Mouse (Mus musculus) CH12F3 (cell line): ENCODE data around the gene Coq5.
"Not testable (repeated sequence)": the region's sequence is repeated elsewhere in the genome, so short reads cannot be mapped to it uniquely, and the experiment has no call there.

Experiments
- in situ Hi-C: fragments of 300-500 bp; cut with MboI; formaldehyde crosslinking; loops from 2 replicates; pipeline ENCODE4 v1.14.3; 2020; ENCODE audit warnings: low sequenced_read_pairs

The Coq5 gene

DNA sequence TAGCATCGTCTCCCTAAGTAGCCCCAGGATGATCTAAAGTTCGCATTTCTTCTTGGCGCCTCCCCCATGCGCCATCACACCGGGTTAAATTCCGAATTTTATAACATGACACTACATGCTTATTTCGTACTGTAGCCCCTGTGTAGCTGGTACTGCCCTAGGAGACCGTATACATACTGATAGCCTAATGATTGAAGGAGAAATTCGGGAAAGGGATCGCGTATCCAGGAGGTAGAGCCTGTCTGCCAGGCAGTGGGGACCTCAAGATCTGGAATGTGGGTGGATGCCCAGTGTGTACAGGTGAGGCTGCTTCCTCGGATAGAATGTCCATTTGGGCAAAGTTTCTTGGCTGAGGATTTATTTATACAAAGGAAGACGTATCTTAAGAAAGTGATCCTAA, 22.1 kb downstream of the Coq5 start:
- in situ Hi-C loops = no loop called here

DNA sequence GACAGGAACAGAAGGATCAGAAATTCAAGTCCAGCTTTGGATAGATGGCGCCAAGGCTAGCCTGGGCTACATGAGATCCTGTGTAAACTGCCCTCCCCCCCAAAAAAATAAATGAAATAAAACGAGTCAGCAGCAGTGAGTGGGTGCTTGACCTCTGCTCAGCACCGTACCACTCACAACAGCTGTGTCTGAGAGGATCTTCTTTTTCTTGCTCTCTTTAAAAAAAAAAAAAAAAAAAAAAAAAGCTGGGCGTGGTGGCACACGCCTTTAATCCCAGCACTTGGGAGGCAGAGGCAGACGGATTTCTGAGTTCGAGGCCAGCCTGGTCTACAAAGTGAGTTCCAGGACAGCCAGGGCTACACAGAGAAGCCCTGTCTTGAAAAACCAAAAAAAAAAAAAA, 22.7 kb downstream of the Coq5 start:
- in situ Hi-C loops = not testable (repeated sequence)

DNA sequence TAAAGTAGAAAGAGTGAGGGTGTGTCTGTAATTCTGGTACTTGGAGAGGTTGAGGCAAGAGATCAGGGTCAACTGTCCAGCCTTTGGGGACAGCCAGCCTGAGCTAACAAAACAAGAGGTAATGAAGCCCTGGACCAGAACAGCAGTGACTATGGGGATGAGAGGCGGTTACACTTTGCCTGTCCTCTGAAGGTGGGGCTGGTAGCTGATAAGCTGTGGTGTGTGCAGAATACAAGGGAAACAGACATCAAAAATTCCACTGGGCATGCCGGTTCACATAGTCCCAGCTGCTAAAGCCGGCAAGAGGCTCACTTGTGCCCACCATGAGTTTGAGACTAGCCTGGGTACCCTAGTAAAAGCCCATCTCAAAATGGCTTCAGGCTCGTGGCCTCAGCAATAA, 32.9 kb downstream of the Coq5 start:
- in situ Hi-C loops = no loop called here

DNA sequence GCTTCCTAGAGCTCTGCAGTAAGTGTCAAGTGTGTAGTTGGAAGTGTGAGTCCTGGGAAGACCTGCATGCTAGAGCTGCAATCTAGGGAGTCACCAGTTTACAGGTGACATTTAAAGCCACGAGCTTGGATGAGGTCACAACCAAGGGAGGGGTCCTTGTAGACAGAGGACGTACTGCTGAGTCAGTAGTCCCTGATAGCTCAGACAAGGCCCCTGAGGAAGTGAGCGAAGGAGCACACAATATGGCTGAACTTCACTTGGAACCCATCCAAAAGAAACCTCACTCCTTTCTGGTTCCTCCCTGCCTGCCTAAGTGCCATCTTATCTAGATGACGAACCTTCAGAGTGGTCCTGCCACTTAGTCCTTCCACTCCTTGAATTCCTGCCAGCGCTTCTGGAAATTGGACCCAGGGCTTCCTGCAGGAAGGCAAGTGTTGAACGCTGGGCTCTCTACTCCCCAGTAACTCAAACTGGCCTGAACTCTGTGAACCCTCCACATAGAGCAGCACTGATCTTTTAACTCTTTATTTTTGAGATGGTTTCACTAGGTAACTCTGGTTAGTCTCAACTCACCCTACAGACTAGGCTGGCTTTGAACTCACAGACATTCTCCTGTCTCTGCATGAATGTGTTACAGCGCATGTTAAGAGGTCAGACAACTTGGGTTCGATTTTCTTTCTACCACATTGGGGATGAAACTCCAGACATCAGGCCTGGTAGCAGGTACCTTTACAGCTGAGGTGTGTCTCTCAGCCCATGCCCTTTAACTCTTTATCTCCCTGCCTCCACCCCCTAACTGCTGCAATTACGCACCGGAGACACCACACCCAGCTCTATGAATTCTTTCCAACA, 33.6 kb downstream of the Coq5 start:
- in situ Hi-C loops = no loop called here

DNA sequence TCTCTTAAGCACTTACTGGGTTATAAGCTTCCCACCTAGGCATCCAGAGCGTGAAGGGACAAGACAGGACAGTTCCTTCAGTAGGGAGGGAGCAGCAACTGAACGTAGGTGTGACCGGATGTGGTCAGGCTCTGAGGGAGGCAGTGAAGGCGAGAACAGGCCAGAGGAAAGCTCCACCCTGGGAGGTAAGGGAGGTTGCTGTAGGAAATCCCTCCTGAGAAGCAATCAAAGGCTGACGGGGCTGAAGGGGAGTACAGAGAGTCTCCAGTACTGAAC, 34.1 kb downstream of the Coq5 start:
- in situ Hi-C loops = no loop called here

DNA sequence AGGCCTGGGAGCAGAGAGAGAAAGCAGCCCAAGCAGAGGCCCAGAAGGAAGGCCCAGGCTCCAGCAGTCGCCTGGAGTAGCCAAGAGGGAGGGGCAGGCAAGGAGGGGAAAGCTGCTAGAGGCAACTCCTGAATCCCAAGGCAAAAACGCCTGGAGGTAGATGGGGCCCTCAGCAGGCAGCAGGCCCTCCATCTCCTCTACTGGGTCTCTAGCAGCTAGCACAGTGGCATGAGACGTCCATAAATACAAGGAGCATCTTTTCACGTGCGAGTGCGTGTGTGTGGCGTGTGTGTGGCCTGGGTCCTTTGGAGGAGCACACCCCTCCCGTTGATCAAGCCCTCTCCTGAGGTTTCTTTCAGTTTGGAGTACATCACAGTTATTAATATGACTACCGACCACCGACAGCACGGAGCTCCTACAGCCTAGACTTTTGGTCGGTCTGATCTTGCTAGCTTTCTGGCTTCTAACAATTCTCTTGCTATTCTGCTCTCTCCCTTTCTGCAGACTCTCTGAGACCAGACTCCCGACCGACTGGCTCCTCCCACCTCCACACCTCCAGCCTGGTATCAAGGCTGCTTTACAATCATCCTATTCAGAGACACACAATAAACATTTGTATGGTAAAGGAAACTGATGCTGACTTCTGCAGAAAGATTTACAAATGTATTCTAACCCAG, 37.6 kb downstream of the Coq5 start:
- in situ Hi-C loops = no loop called here

DNA sequence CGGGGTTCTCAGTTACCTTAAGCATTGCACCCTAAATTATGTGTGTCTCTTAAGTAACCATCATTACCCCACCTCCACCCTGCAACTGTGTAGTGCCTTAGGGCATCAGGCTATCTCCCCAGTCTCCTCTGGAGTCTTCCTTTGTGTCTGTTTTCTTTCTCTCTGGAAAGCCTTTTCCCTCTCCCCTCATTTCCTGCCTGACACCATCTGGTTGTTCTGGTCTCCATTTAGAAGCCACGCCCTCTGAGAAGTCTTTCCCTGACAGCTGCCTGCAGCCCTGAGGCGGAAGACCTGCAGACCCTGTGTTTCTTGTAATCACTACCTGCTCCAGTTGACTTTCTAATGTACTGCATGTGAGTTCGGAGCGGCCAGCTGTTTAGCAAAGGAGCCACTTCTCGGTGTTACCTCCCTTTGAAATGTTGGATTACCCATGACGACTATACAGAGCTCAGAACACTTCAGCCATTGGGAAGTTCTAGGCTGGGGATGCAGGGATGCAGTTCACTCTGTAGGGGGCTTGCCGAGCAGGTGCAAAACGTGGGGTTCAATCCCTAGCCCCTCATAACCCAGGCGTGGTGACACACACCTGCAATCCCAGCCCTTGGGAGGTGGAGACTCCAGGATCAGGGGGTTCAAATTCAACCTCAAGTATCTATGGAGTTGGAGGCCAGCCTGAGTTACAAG, 38.3 kb downstream of the Coq5 start:
- in situ Hi-C loops = no loop called here

DNA sequence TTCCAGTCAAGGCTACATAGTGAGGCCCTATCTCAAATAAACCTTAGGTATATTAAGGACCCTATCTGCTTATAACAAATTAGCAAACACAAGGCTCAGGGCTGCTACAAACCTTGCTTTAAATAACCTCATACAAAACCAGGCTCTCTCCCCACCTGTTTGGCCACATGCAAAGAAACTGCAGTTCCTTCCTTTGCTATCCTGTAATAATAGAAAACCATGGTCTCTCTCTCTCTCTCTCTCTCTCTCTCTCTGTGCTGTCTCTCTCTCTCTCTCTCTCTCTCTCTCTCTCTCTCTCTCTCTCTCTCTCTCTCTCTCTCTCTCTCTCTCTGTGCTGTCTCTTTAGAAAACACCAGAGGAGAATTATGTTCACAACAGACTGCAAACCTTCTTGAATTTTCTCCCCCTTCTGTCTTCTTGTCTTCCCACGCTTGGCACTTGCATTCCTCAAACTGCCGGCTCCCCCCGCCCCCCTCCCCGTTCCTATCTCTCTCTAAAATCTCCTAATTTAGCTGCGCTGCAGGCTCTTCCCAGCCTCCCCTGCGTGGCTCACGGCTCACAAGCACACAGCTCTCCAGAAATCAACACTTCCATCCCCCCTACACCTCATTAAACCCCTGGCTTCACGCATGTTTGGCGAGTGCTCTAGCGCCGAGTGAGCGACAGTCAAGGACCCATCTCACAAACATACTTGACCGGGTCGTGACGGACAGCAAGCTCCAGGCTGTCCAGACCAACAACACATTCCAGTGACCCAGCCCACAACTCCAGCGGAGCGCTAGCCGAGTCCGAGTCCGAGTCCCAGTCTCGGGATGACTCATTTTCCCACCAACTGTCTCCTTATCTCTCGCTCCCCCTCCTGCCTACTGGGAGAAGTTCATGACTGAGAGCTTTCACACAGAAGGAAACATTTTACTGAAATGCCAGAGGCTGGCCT, 39.8 kb downstream of the Coq5 start:
- in situ Hi-C loops = no loop called here

DNA sequence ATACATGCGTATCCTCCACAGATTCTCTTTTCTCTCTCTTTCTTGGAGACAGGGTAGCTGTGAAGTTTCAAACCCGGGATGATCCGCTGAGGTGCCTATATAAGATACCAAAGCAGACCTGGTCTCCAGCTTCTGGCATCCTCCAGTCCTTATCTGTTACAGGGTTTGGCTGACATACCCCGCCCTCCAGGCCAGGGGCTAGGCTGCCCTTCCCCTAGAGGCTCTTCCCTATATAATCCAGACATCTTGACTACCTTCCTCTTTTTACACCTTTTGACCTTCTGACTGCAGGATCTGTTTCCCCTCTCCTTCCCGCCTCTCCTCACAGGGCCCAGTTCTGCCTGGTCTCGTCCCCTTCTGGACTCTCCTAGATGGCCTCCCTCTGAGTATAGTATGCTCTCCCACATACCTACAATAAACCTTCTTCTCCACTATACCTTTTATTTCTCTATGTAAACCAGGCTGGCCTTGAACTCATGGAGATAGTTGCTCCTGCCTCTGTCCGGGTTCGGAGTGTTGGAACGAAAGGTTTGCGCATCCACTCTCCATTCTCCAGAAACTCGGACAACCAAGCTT, 46.9 kb downstream of the Coq5 start:
- in situ Hi-C loops = no loop called here

DNA sequence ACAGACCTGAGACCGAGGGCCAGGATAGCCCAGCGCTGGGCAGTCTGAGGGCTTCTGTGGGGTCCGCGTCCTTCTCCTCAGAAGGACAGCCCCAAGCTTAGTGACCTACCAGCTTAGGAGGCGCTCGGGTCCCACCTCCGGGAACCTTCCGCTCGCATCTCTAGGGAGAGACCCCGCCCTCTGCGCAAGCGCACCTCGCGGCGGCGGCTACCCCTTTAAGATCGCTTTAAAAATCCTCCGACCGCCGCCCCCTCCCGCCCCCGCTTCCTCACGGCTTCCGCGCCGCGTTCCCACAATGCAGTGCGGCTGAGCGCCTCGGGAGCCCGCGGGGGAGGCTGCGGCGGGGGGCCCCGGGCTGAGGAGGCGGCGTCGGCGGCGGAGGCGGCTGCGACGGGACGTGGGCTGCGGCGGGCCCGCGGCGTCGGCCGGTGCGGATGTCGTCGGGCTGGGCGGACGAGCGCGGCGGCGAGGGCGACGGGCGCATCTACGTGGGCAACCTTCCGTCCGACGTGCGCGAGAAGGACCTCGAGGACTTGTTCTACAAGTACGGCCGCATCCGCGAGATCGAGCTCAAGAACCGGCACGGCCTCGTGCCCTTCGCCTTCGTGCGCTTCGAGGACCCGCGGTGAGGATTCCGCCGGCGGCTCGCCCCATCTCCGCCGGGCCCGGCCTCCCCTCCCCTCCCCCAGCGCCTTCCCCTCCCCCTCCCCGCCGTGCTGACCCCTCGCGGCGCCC, 47.6 kb downstream of the Coq5 start, which contains the start of gene Srsf9:
Srsf9 (plus strand) TSS at position 303 of the 735 bp plus-strand sequence.
- in situ Hi-C loops = no loop called here

DNA sequence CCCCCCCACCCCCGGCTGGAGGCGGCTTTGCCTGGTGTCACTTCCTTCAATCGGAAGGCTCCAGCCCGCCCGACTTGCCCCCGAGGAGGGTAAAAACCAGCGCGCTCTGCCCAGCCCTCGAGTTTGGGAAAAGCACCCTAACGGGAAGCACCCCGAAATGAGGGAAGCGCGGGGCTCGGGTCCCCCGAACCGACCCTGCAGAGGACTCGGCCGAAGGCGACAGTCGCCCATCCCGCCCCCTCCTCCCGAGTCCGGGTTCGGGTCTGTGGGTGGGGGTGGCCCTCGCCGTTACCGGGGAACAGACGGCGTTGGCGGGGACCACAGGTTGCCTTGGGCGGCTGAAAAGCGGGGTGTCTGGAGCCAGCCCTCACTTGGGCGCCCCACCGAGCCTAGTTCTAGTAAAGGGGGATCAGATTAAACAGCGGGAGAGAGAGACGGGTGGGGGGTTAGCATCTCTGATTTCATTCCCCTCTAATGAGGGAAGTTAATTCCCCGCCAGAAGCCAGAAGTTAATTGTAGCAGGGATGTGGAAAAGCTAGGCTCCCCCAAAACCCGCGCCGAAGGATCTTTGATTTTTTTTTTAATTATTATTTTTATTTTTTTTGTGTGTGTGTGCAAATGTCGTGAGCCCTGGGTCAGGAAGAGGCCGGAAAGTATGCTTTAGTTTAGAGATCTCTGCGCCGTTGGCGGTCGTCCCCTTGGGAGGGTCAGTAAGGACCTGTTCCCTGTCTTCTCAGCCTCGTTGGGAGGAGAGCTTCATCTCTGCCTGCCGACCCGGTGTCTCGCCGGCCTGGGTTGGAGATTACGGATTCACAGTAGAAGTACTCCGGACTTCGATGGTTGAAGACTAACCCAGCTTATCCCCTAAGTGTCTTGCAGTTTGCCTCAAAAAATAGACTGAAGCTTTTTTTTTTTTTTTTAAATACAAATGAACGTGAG, 48.4 kb downstream of the Coq5 start:
- in situ Hi-C loops = no loop called here

DNA sequence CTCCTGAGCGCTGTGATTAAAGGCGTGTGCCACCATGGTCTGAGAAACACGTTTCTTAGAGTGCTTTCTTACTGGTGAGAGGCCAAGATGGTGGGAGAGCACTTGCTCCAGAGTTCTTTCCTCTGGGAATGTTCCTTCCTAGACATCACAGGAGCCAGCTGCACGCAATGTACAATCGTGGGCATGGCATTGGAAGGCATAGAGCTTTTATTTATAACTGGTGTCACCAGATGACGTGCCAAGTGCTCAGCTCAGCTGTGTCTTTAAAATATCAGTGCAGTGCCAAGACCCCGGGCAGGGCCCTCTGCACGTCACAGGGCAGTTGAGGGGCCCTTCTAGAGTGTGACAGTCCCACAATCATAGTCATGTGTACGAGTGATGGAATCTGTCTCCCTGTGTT, 51.5 kb downstream of the Coq5 start:
- in situ Hi-C loops = no loop called here

DNA sequence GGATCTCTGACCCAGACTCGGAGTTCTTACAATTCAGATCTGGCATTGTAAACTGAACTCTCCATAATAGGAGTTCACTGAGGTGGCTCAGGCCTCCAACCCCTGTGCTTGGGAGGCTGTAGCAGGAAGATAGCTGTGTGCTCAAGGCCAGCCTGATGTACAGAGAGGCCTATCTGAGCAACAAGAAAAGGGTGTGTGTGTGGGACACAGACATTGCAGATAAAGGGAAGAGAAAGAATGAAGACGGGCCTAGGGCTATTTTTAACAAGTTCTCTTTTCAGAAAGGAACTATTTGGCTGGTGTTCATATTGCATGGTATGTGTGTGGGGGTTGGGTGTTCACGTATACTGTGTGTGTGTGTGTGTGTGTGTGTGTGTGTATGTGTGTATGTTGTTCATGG, 54.2 kb downstream of the Coq5 start:
- in situ Hi-C loops = no loop called here

DNA sequence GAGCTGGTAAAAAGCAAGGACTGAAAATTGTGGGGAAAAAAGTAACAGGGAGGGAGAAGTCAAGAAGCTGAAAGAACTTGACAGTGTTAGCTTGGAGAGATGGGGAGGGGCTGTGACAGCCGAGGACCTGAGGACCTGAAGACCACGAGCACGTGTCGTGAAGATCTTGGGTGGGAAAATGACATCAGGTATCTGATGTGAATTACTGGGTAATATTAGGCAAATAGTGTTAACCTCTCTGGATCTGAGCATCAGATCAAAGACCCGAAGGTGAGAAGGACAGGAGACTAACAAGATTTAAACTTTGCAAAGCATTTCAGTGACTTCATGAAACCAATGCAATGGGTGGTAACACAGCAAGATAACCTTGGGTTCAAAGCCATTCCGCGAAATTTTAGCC, 60.5 kb downstream of the Coq5 start:
- in situ Hi-C loops = no loop called here

DNA sequence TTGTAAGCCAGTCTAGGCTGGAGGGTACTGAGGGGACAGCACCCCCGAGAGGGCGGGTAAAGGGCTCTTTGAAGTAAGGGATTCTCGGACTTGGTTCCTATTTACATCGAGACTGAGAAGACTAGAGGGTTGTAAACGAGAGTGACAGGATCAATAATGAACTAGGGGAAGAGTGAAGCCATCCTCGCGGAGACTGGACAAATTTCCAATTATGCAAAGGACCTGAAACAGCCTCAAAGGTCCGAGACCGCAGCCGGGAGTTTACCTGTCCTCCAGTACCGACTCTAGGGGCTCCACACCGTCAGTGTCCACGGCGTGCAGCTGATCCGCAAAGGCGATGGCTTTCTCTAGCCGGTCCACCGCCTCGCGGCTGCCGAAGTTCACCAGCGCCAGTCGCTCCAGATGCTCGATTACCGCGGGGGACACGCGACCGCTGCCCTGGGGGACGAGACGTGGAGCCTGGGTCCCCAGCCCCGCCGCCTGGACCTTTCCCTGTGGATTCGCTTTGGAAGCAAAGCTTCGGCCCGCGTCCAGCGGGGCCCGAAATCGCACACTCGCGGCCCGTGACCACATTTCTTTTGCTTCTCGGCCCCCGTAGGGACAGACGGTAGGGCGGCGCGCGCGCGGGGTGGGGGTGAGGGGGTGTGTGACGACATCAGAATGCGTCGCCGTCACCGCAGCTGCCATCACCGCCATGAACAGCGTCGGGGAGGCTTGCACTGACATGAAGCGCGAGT, 61.3 kb downstream of the Coq5 start, which contains the start of the genes Gatc and Triap1:
Gatc (minus strand) TSS at position 602 of the 737 bp plus-strand sequence.
Triap1 (plus strand) TSS at position 649 of the 737 bp plus-strand sequence.
- in situ Hi-C loops = no loop called here

DNA sequence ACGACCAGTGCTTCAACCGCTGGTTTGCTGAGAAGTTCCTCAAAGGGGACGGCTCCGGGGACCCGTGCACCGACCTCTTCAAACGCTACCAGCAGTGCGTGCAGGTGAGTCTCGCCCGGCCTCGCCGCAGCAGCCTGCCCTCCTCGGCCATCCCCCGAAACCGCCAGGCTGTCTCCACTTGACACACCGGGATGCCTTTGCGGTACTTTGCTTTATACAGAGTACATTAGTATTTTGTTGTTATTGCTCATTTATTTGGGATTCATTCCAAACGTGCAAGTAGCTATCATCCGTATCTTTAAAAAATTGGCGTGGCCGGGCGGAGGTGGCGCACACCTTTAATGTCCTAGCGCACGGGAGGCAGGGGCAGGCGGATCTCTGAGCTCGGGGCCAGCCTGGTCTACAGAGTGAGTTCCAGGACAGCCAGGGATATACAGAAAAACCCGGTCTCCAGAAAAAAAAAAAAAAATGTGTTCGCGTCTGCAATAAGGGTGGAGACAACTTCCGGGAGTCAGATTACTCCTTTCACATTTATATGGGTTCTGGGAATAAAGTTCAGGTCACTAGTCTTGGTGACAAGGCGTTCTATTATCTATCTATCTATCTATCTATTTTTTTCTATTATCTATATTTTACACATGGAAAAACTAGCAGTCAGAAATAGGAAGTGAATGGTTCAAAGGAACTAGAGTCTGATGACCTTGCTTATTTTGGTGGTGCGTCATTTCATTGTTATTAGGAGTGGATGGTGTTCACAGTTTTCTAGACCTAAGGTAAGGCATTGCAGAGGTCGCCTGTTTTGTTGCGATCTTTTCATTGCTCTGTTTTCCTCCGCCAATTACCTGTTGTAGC, 62.1 kb downstream of the Coq5 start:
- in situ Hi-C loops = no loop called here
